Mouse (Mus musculus) hindbrain, embryonic 14.5 days (tissue): ENCODE data around the gene Gm10203. TPM values are rescaled to one million over a fixed set of nuclear protein-coding genes. Genes with fewer than 3 reads are reported as not detected.
A peak's percentile ranks its signal among the peaks of the same experiment; 100 is the strongest.

ENCODE experiments used
- ATAC-seq: fragments of 200-750 bp; cut with Nextera tagmentation; 2 replicates; pipeline ENCODE4 v1.8.0; 2017; ENCODE audit warnings: moderate number of reproducible peaks, mild to moderate bottlenecking, moderate TSS enrichment, moderate library complexity; ENCODE audit not compliant: low FRiP score
- DNase-seq: peaks from one replicate; pipeline ENCODE4 v3.0.0-alpha.2; 2015; ENCODE audit warnings: low spot score
- H3K27ac ChIP-seq: fragments of 300-500 bp; sonication (generic); 2 replicates; pipeline ENCODE4 v1.5.1; 2014; ENCODE audit warnings: mild to moderate bottlenecking, moderate library complexity
- H3K27me3 ChIP-seq: fragments of 300-500 bp; sonication (generic); 2 replicates; pipeline ENCODE4 v1.6.1; 2014; ENCODE audit warnings: mild to moderate bottlenecking, low read length, mixed read lengths; ENCODE audit not compliant: control insufficient read depth, insufficient read depth
- H3K36me3 ChIP-seq: fragments of 300-500 bp; sonication (generic); replicated peaks from 2 replicates; pipeline ENCODE4 v1.6.1; 2014; ENCODE audit not compliant: control insufficient read depth, insufficient read depth
- H3K4me1 ChIP-seq: fragments of 300-500 bp; sonication (generic); replicated peaks from 2 replicates; pipeline ENCODE4 v1.6.1; 2014; ENCODE audit warnings: antibody characterized with exemption, low read length, mixed read lengths; ENCODE audit not compliant: control insufficient read depth, insufficient read depth
- H3K4me2 ChIP-seq: fragments of 300-500 bp; sonication (generic); replicated peaks from 2 replicates; pipeline ENCODE4 v1.6.1; 2014; ENCODE audit warnings: mild to moderate bottlenecking, moderate library complexity
- H3K4me3 ChIP-seq: fragments of 300-500 bp; sonication (generic); replicated peaks from 2 replicates; pipeline ENCODE4 v1.5.1; 2014; ENCODE audit warnings: mild to moderate bottlenecking, low read length
- H3K9ac ChIP-seq: fragments of 300-500 bp; sonication (generic); 2 replicates; pipeline ENCODE4 v1.6.1; 2014
- H3K9me3 ChIP-seq: fragments of 300-500 bp; sonication (generic); 2 replicates; pipeline ENCODE4 v1.6.1; 2016; ENCODE audit warnings: low read length; ENCODE audit not compliant: control insufficient read depth
- WGBS: fragments of 180-500 bp; shearing (Covaris S2); extraction: QIAGEN DNeasy Blood & Tissue Kit; methylation state at CpG from one replicate; pipeline ENCODE4 v1.1.7; 2014; 5-methylcytosine and 5-hydroxymethylcytosine counted together
- polyA plus RNA-seq: library from polyadenylated mRNA; unstranded; fragments of >200 nt; fragmentation: Nextera tagmentation; extraction: Ambion mirVana; gene quantifications from 2 replicates; pipeline ENCODE4 v1.2.1, GENCODE M21; 2014

The Gm10203 gene
- polyA plus RNA-seq, 1 experiment from 2014 or later, result not detected

GRCm38 (mm10) chr6:149126675-149127074, 3.3 kb upstream of the Gm10203 start:
- no peak for ATAC-seq

DNA sequence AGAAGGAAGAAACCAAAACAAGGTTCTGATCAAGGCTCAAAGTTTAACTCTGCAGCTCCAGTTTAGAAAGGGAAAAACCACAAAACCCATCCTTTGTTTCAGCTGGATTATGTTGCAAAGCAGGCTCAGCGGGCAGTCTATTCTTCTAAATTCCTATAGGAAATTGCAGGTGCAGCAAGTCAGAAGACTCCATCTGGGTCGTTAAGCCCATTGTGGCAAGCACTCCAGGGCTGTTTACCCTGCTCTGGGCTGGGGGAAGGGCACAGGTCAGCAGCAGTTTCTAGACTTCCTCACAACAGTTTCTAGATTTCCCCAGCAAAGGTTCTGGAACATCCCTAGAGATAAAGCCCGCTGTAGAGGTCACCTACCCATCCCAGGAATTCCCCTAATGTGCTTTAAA, 1.1 kb downstream of the Gm10203 start:
- 17% methylated on average over 3 of the region's 3 CpGs for WGBS
- no peak for ATAC-seq
- Histone ChIP-seq H3K36me3 (no peaks in the 10 kb centered on the region), H3K9me3 (no peaks in the 10 kb centered on the region), H3K4me1 (no peaks in the 10 kb centered on the region), H3K9ac (no peak overlapping the region), H3K4me3 (no peak overlapping the region), H3K4me2 (no peak overlapping the region), H3K27ac (no peak overlapping the region), H3K27me3 (no peaks in the 10 kb centered on the region)
- no peak for DNase-seq

More at GRCm38 (mm10) chr6:149126675-149127074, 3.3 kb upstream of the Gm10203 start:
- DNase-seq, result peak; percentile 33
- H3K27ac ChIP-seq, result no peak overlapping the region
- no peaks in the 10 kb centered on the region for H3K27me3 ChIP-seq
- no peak overlapping the region for H3K4me3 ChIP-seq
- WGBS, result 67% methylated on average over 4 of the region's 4 CpGs
- no peaks in the 10 kb centered on the region for H3K4me1 ChIP-seq
- H3K9me3 ChIP-seq, result no peaks in the 10 kb centered on the region
- H3K4me2 ChIP-seq, result no peak overlapping the region
- no peak overlapping the region for H3K9ac ChIP-seq
- H3K36me3 ChIP-seq, result no peaks in the 10 kb centered on the region

- Histone ChIP-seq H3K27ac (no peak overlapping the region), H3K9ac (no peak overlapping the region), H3K27me3 (no peaks in the 10 kb centered on the region), H3K4me1 (no peaks in the 10 kb centered on the region), H3K4me2 (no peak overlapping the region), H3K36me3 (no peaks in the 10 kb centered on the region), H3K9me3 (no peaks in the 10 kb centered on the region), H3K4me3 (no peak overlapping the region)
- 31% methylated on average over 5 of the region's 5 CpGs for WGBS
- DNase-seq (peak; percentile 73), ATAC-seq (no peak; the same call in 1 of the 2 replicates)
These were observed 2.5 kb downstream of the Gm10203 start for GRCm38 (mm10) chr6:149132311-149133077.

- Histone ChIP-seq H3K36me3 (no peaks in the 10 kb centered on the region), H3K4me3 (no peak overlapping the region), H3K9me3 (no peaks in the 10 kb centered on the region), H3K27ac (no peak overlapping the region), H3K9ac (no peak overlapping the region), H3K27me3 (no peaks in the 10 kb centered on the region), H3K4me1 (no peaks in the 10 kb centered on the region), H3K4me2 (no peak overlapping the region)
- WGBS, result 22% methylated on average over 5 of the region's 5 CpGs
- DNase-seq (no peak), ATAC-seq (no peak)
These were observed 4.6 kb downstream of the Gm10203 start for GRCm38 (mm10) chr6:149134391-149135150.

GRCm38 (mm10) chr6:149135631-149136030, 5.7 kb downstream of the Gm10203 start:
- no peak for ATAC-seq
- H3K27ac ChIP-seq, result no peak overlapping the region

DNA sequence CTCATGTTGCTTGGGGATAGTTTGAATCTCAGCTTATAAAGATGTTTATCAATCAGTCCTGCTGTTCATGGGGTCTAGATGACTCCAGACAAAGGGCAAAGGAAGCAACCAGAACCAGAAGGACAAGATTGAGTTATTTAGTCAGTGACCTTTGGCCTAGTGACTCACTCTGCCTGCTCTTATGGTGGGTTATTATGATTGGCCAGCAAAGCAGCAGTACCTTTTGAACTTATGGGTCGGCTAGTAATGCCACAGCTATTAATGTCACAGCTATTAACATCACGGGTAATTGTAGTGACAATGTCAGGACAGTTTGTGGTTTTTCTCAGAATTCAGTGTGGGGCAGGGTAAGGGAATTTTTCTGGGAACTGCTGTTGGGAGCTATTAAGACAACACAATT, 8.0 kb downstream of the Gm10203 start:
- no peak overlapping the region for H3K27ac ChIP-seq
- no peaks in the 10 kb centered on the region for H3K27me3 ChIP-seq
- no peaks in the 10 kb centered on the region for H3K36me3 ChIP-seq
- H3K4me2 ChIP-seq, result no peak overlapping the region
- no peak overlapping the region for H3K9ac ChIP-seq
- WGBS, result 85% methylated on average over 2 of the region's 2 CpGs
- no peak overlapping the region for H3K4me3 ChIP-seq
- DNase-seq (no peak), ATAC-seq (no peak)
- no peaks in the 10 kb centered on the region for H3K4me1 ChIP-seq
- no peaks in the 10 kb centered on the region for H3K9me3 ChIP-seq

More at GRCm38 (mm10) chr6:149135631-149136030, 5.7 kb downstream of the Gm10203 start:
- no peak for DNase-seq
- Histone ChIP-seq H3K36me3 (no peaks in the 10 kb centered on the region), H3K9me3 (no peaks in the 10 kb centered on the region), H3K4me1 (no peaks in the 10 kb centered on the region), H3K9ac (no peak overlapping the region), H3K4me3 (no peak overlapping the region), H3K4me2 (no peak overlapping the region), H3K27me3 (no peaks in the 10 kb centered on the region)
- WGBS, result 77% methylated on average over 6 of the region's 6 CpGs

DNA sequence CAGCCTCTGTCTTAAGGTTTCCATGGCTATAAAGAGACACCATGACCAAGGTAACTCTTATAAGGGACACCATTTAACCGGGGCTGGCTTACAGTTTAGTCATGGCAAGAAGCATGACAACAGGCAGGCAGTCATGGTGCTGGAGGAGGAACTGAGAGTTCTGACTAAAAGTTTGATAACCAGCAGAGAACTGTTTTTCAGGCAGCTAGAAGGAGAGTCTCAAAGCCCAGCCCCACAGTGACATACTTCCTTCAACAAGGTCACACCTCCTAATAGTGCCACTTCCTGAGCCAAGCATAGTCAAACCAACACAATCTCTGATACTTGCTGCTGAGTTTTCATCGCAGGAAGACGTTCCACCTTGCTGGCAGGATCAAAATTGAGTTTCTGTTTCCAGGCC, 9.0 kb downstream of the Gm10203 start:
- DNase-seq (no peak), ATAC-seq (no peak)
- Histone ChIP-seq H3K9ac (no peak overlapping the region), H3K9me3 (no peaks in the 10 kb centered on the region), H3K4me3 (no peak overlapping the region), H3K4me2 (no peak overlapping the region), H3K27me3 (no peaks in the 10 kb centered on the region), H3K4me1 (no peaks in the 10 kb centered on the region), H3K27ac (no peak overlapping the region), H3K36me3 (no peaks in the 10 kb centered on the region)
- WGBS, result 91% methylated on average over 3 of the region's 3 CpGs

- H3K27ac ChIP-seq, result no peak within 1 kb of the TSS
- H3K9me3 ChIP-seq, result no peaks in the 10 kb centered on the region
- H3K4me3 ChIP-seq, result no peak within 1 kb of the TSS
- H3K4me1 ChIP-seq, result no peaks in the 10 kb centered on the region
- WGBS, result 81% methylated on average over 1 of the region's 1 CpGs
- no peaks in the 10 kb centered on the region for H3K27me3 ChIP-seq
- no peak within 1 kb of the TSS for H3K9ac ChIP-seq
- ATAC-seq (no peak), DNase-seq (no peak)
- no peak within 1 kb of the TSS for H3K4me2 ChIP-seq
- no peaks in the 10 kb centered on the region for H3K36me3 ChIP-seq
These were observed 9.5 kb downstream of the Gm10203 start, which contains the start of gene Etfbkmt for GRCm38 (mm10) chr6:149139471-149139870. TSS of gene Etfbkmt (plus strand) at chr6:149139849.

DNA sequence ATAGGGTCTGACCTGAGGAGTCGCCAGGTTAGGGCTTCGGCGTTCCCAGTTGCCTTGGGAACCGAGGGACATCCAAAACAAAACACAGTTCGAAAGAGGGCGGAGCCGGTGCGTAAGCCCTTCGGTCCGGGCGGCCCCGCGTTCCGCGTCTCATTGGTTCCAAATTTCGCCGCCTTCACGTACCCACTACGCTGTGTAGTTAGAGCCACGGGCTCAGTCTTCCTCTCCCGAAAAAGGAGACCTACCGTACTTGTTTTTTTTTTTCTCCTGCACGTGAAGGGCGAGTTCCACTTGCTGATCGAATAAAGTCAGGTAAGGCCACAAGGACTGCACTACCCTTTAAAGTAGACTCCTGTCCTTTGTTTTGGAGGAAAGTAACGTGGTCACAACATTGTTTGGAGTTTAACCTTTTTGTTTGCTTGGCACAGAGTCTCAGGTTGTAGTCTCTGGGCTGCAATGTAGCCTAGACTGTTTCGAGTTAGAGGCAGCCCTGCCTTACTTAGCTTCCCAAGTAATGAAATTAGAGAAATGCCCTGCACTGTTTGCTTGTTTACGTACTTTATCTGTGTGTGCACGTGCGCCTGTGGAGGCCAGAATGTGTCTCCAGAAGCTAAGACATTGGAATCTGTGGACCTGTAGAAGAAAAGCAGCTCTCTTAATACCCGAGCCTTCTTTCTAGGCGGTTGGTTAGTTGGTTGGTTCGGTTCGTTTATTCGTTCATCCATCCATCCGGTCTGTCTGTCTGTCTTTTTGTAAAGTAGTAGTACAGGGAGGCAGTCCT, 11.6 kb downstream of the Gm10203 start:
- peak overlapping the region; percentile 52 for H3K9ac ChIP-seq
- no peaks in the 10 kb centered on the region for H3K4me1 ChIP-seq
- peak overlapping the region; percentile 44 for H3K4me3 ChIP-seq
- no peaks in the 10 kb centered on the region for H3K9me3 ChIP-seq
- no peaks in the 10 kb centered on the region for H3K27me3 ChIP-seq
- no peak overlapping the region for H3K27ac ChIP-seq
- H3K4me2 ChIP-seq, result peak overlapping the region; percentile 58
- WGBS, result 7% methylated on average over 36 of the region's 36 CpGs
- no peaks in the 10 kb centered on the region for H3K36me3 ChIP-seq
- DNase-seq, result peak; percentile 76
- ATAC-seq, result peak; percentile 90
